Mouse (Mus musculus) kidney, adult 8-10 months (tissue): Measurements from ENCODE around the gene Psen2.

ENCODE experiments used
- DNase-seq, 2 experiments: peaks; one replicate each; pipeline ENCODE4 v3.0.0; 2022

Psen2 gene

GRCm38 (mm10) chr1:180263364-180263997, at the start of gene Psen2:
Psen2 (minus strand) TSS chr1:180263438.
- no peak for DNase-seq

GRCm38 (mm10) chr1:180312792-180313311, 49.6 kb upstream of the Psen2 start:
- DNase-seq = no peak

GRCm38 (mm10) chr1:180312286-180312685, 49.0 kb upstream of the Psen2 start:
- DNase-seq = no peak

GRCm38 (mm10) chr1:180308897-180309296, 45.7 kb upstream of the Psen2 start:
- DNase-seq = no peak

DNA sequence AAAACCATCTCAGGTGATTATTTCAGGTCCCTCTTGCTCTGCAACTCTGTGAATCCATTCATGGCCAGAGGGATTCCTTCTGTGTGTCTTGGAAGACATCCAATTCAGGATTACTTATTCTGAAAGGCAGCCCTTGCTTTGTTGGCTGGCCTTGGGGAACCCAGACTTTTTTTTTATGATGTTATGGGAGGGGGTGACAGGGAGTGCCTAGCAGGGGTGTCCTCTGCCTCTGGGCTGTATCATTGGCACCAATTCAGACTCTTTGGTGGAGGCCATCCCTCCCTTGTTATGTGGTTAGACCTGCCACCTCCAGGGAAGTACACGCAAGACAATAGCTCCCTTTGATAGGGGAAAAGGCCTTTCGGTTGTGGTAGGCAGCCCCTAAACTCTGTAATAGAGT, 44.4 kb upstream of the Psen2 start:
- no peak for DNase-seq

DNA sequence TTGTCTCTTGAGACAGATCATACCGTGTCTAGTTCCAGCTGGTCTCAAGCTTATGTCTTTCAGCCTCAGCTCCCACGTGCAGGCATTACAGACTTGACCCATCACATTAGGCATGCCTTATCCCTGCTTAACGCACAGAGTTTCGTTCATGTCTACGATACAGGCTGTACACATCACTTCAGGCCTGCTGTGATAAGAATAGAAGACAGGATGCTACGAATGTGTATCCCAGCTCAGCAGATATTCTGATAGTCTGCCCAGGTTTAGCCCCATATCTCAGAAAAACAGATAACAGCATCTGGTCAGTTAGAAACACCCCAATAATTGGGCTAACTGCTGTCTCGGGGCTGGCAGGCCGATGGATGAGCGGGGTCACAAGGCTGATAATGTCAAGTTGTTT, 43.7 kb upstream of the Psen2 start:
- no peak for DNase-seq

GRCm38 (mm10) chr1:180303600-180303999, 40.4 kb upstream of the Psen2 start:
- no peak for DNase-seq

GRCm38 (mm10) chr1:180302253-180303120, 39.2 kb upstream of the Psen2 start:
- DNase-seq = no peak

- DNase-seq = no peak
These were observed 37.8 kb upstream of the Psen2 start for GRCm38 (mm10) chr1:180300997-180301396.

- DNase-seq = no peak
These were observed 37.1 kb upstream of the Psen2 start for GRCm38 (mm10) chr1:180300292-180300691.

DNA sequence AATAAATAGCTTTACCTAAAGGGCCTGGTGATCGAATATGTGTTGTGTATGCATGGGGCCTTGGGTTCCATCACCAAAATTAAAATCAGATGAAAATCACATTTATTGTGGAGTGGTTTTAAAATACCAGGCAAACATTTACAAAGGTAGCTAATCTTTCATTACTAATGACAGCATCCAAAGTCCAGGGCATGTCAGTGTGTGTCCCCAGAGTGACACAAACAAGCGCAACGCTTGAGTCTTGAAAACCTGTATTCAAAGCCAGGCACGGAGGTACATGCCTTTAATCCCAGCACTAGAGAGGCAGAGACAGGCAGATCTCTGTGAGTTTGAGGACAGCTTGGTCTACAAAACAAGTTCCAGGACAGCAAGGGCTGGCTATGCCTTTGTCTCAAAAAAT, 36.5 kb upstream of the Psen2 start:
- no peak for DNase-seq

- no peak for DNase-seq
These were observed 32.9 kb upstream of the Psen2 start for GRCm38 (mm10) chr1:180296088-180296487.

- DNase-seq = no peak
These were observed 27.1 kb upstream of the Psen2 start for GRCm38 (mm10) chr1:180290358-180290757.

- DNase-seq = no peak
These were observed 26.6 kb upstream of the Psen2 start for GRCm38 (mm10) chr1:180289788-180290187.

GRCm38 (mm10) chr1:180288872-180289468, 25.7 kb upstream of the Psen2 start:
- DNase-seq = no peak

DNA sequence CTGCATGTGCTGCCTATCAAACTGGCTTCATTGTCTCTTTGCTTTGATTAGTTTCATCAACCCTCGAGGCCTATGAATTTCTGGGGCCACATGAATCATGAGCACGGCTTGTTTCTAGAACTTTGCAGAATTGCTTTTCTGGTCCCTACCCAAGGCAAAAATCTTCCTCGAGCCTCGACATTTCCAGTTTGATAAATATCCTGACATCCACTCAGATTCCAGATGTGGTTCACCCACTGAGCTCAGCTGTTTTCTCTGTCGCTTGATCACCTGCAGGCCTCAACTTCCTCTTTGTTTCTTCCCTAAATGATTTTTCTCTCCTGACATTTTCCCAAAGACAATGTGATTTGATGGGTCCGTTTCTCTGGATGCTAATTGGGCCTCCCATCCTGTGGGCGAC, 25.0 kb upstream of the Psen2 start:
- DNase-seq = no peak

DNA sequence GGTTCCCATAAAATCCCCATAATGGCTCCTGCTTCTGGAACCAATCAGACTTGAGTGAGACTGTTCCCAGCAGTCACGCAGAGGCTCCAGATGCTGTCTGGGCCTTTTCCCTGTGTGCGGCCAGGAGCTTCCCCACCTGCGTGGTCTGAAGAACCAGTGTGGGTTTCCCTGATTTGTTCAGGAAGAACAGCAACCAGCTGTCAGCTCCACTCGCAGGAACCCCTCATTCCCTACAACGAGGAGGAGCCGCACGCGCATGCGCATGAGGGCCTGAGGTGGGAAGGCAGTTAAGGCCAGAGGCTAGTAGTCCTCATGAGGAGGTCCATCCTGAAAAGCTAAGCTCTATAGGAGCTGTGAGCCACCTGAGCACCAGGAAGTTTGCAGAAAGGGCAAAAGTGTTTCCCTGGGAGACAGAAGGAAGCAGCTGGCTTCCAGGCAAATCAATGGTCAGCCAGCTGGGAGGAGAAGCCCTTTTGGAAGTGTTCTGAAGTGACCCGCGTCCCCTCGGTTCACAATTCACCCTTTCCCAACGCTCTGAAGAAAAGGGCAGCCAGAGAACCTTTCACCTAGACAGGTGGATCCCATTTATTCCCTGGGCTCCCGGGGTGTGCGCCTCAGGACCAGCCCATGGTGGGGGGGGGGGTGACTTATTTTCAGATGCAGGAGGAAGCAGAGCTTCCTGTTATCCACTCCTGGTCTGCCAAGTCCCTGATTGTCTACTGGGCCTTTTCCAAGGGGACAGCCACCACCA, 23.0 kb upstream of the Psen2 start:
- no peak for DNase-seq

- DNase-seq = peak; percentile 54 to 73
These were observed 20.9 kb upstream of the Psen2 start for GRCm38 (mm10) chr1:180283813-180284768.

GRCm38 (mm10) chr1:180282581-180282980, 19.3 kb upstream of the Psen2 start:
- no peak for DNase-seq

GRCm38 (mm10) chr1:180279648-180280047, 16.4 kb upstream of the Psen2 start:
- peak; percentile 91 to 96 for DNase-seq

DNA sequence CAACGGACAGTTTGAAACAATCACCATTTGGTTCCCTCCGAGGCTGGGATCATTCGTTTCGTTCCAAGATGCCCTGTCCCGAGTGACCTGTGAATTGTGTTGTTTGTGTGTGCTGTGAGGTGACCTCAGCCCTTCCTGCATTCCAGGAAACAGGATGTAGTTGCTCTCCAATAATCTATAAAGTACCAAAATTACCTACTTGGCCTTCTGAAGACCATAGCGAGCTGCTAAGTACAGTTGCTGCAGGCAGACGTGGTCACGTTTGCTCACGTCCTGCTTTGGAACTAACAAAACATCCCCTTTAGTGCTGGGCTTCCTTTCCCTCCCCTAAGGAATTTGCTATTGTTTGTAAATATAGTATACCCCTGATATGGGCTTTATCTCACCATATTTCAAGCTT, 14.3 kb upstream of the Psen2 start:
- DNase-seq = peak in 1 of 2 experiments; percentile 34
